In genomic region chr13:68607652-68608405, GRCm38 (mm10) we compare ENCODE assay signal across 11 mouse cellular contexts. TPM values are rescaled to one million over a fixed set of nuclear protein-coding genes. Genes with fewer than 3 reads are reported as not detected.
DNase-seq lines count a peak whose midpoint lies in the region; ATAC-seq and TF ChIP-seq lines count a peak whose summit lies in the region.
"Had no signal": no experiment of that assay in that cellular context is flagged by ENCODE, and none has a peak within 500 bp of the region (broad histone marks: within the 10 kb centered on the region; RNA-seq: fewer than 3 reads in every experiment).

No protein-coding gene starts in this region.

- ATAC-seq in liver, embryonic 12.5 days = no peak
- ATAC-seq in stomach, postnatal 0 days (ENCODE audit: low FRiP score, low TSS enrichment) = peak; percentile 48; the same call in 1 of the 2 replicates

- intact Hi-C loops in gastrocnemius, adult 2 months (cut with DNase I) = loop anchor here (5.0 to 10.0 kb wide), 2 partner anchors 477 to 854 kb away; no protein-coding TSS in a partner anchor

- no peaks in the 10 kb centered on the region for H3K36me3 ChIP-seq in liver, embryonic 12.5 days
- no peaks in the 10 kb centered on the region for H3K36me3 ChIP-seq in stomach, postnatal 0 days (ENCODE audit: control insufficient read depth, insufficient read depth, low read length)

- H3K4me2 ChIP-seq in liver, embryonic 12.5 days = peak overlapping the region; percentile 35
- H3K4me2 ChIP-seq in stomach, postnatal 0 days (replicated peaks; ENCODE audit: low read depth) = peak overlapping the region; percentile 52

- peak overlapping the region; percentile 50 for H3K4me3 ChIP-seq in gastrocnemius, adult 2 months
- H3K4me3 ChIP-seq in liver, embryonic 12.5 days = no peak overlapping the region
- peak overlapping the region; percentile 15 for H3K4me3 ChIP-seq in stomach, postnatal 0 days (ENCODE audit: low read depth, low read length)

- no peak for DNase-seq in gastrocnemius, adult 2 months
- DNase-seq in gastrocnemius, adult 8-10 months (ENCODE audit: low spot score in 2 of 2) = no peak
- DNase-seq in right cerebral cortex, postnatal 25 days = peak; percentile 30
- no peak for DNase-seq in right cerebral cortex, adult 2 months (ENCODE audit: low spot score in 2 of 2)
- DNase-seq in stomach, postnatal 0 days (ENCODE audit: low spot score) = no peak
- DNase-seq in urinary bladder, adult 18-20 months (ENCODE audit: low spot score in 2 of 2) = no peak
- no peak for DNase-seq in thymus, postnatal 10 days (ENCODE audit: low spot score in 2 of 2)
- DNase-seq: cerebellum, postnatal 14 days had no signal

- WGBS in liver, embryonic 12.5 days (ENCODE audit: insufficient replicate concordance) = 40% methylated on average over 21 of the region's 21 CpGs
- WGBS in stomach, postnatal 0 days = 37% methylated on average over 21 of the region's 21 CpGs

- no peaks in the 10 kb centered on the region for H3K27me3 ChIP-seq in liver, embryonic 12.5 days (replicated peaks)
- no peaks in the 10 kb centered on the region for H3K27me3 ChIP-seq in stomach, postnatal 0 days (ENCODE audit: control insufficient read depth, insufficient read depth, low read length)

- 0 out of 2 replicates have a peak, but pooled peaks cover 10% of the 10 kb centered on the region for H3K4me1 ChIP-seq in liver, embryonic 12.5 days
- 0 out of 2 replicates have a peak, but pooled peaks cover 3% of the 10 kb centered on the region for H3K4me1 ChIP-seq in stomach, postnatal 0 days (replicated peaks; ENCODE audit: control insufficient read depth, insufficient read depth)

- H3K27ac ChIP-seq in gastrocnemius, adult 2 months = peak overlapping the region; percentile 57
- no peak overlapping the region for H3K27ac ChIP-seq in liver, embryonic 12.5 days
- no peak overlapping the region for H3K27ac ChIP-seq in stomach, postnatal 0 days (replicated peaks)

- no peaks in the 10 kb centered on the region for H3K9me3 ChIP-seq in liver, embryonic 12.5 days (replicated peaks)
- H3K9me3 ChIP-seq in stomach, postnatal 0 days (ENCODE audit: control insufficient read depth, low read length) = no peaks in the 10 kb centered on the region

- H3K9ac ChIP-seq in liver, embryonic 12.5 days = no peak overlapping the region
- no peak overlapping the region; the same call in 1 of the 2 replicates for H3K9ac ChIP-seq in stomach, postnatal 0 days (ENCODE audit: low read length)

- no peak for TF ChIP-seq CTCF in gastrocnemius, adult 2 months (IDR thresholded peaks at IDR 0.05)
- no peak for TF ChIP-seq CTCF in stomach, postnatal 0 days (IDR thresholded peaks at IDR 0.05; ENCODE audit: low read depth)

- no peak for TF ChIP-seq EP300 in stomach, postnatal 0 days (optimal IDR thresholded peaks at IDR 0.05)

RNA-seq across cellular contexts. Expression of gene 1700001L19Rik, which starts 10.6 kb away (rescaled TPM):
- not detected for total RNA-seq in gastrocnemius, adult 2 months (2021)
- total RNA-seq in gastrocnemius, adult 8-10 months (2022) = under 1 TPM in 1 of 4 experiments, not detected in 3; 0.27 TPM
- not detected in 2 replicates for polyA plus RNA-seq in liver, embryonic 12.5 days (2016; fragmentation: Nextera tagmentation; extraction: Ambion mirVana)
- polyA plus RNA-seq in stomach, postnatal 0 days (2015; fragmentation: Nextera tagmentation; extraction: Ambion mirVana) = 0.53 and 0.68 TPM in 2 replicates
- polyA plus RNA-seq: C2C12; liver, embryonic 16.5 days had no signal

RNA-seq across cellular contexts. Expression of gene Fastkd3, which starts 25.8 kb away (rescaled TPM):
- 10 to 100 TPM in 1 of 2 experiments, 1 to 10 TPM in 1; 8.7 to 10.3 TPM for total RNA-seq in gastrocnemius, adult 2 months (2021)
- 10 to 100 TPM in 3 of 4 experiments, 1 to 10 TPM in 1; 8.5 to 12.2 (median 10.8) TPM for total RNA-seq in gastrocnemius, adult 8-10 months (2022)
- 22.6 and 22.7 TPM in 2 replicates for polyA plus RNA-seq in liver, embryonic 12.5 days (2016; fragmentation: Nextera tagmentation; extraction: Ambion mirVana)
- polyA plus RNA-seq in stomach, postnatal 0 days (2015; fragmentation: Nextera tagmentation; extraction: Ambion mirVana) = 19.9 and 21.8 TPM in 2 replicates

RNA-seq across cellular contexts. Expression of gene Mtrr, which starts 25.9 kb away (rescaled TPM):
- 10 to 100 TPM; 26.9 to 28.7 TPM for total RNA-seq in gastrocnemius, adult 2 months (2021)
- 10 to 100 TPM; 23.5 to 27.7 (median 25.2) TPM for total RNA-seq in gastrocnemius, adult 8-10 months (2022)
- 23.9 and 24.2 TPM in 2 replicates for polyA plus RNA-seq in liver, embryonic 12.5 days (2016; fragmentation: Nextera tagmentation; extraction: Ambion mirVana)
- polyA plus RNA-seq in stomach, postnatal 0 days (2015; fragmentation: Nextera tagmentation; extraction: Ambion mirVana) = 8.8 and 9.3 TPM in 2 replicates
